Mouse (Mus musculus) liver, embryonic 15.5 days (tissue): ENCODE results near the gene Ddx5. TPM values are rescaled to one million over a fixed set of nuclear protein-coding genes. Genes with fewer than 3 reads are reported as not detected.

ENCODE experiments used
- ATAC-seq: fragments of 200-750 bp; cut with Nextera tagmentation; 2 replicates; pipeline ENCODE4 v1.8.0; 2017; ENCODE audit warnings: moderate number of reproducible peaks, mild to moderate bottlenecking, moderate library complexity; ENCODE audit not compliant: insufficient read depth
- H3K27ac ChIP-seq: fragments of 300-500 bp; sonication (generic); replicated peaks from 2 replicates; pipeline ENCODE4 v1.5.1; 2015; ENCODE audit warnings: mild to moderate bottlenecking, inconsistent platforms
- H3K27me3 ChIP-seq: fragments of 300-500 bp; sonication (generic); 2 replicates; pipeline ENCODE4 v1.6.1; 2015; ENCODE audit warnings: mild to moderate bottlenecking, inconsistent platforms
- H3K36me3 ChIP-seq: fragments of 300-500 bp; sonication (generic); replicated peaks from 2 replicates; pipeline ENCODE4 v1.6.1; 2015; ENCODE audit warnings: moderate library complexity, mild to moderate bottlenecking, inconsistent platforms
- H3K4me1 ChIP-seq: fragments of 300-500 bp; sonication (generic); replicated peaks from 2 replicates; pipeline ENCODE4 v1.6.1; 2015; ENCODE audit warnings: inconsistent platforms
- H3K4me2 ChIP-seq: fragments of 300-500 bp; sonication (generic); 2 replicates; pipeline ENCODE4 v1.6.1; 2015; ENCODE audit warnings: moderate library complexity, mild to moderate bottlenecking, inconsistent platforms
- H3K4me3 ChIP-seq: fragments of 300-500 bp; sonication (generic); replicated peaks from 2 replicates; pipeline ENCODE4 v1.5.1; 2015; ENCODE audit warnings: mild to moderate bottlenecking, inconsistent platforms
- H3K9ac ChIP-seq: fragments of 300-500 bp; sonication (generic); 2 replicates; pipeline ENCODE4 v1.6.1; 2015; ENCODE audit warnings: moderate library complexity, mild to moderate bottlenecking, inconsistent platforms
- H3K9me3 ChIP-seq: fragments of 300-500 bp; sonication (generic); replicated peaks from 2 replicates; pipeline ENCODE4 v1.6.1; 2016; ENCODE audit warnings: inconsistent platforms
- WGBS: fragments of 180-500 bp; shearing (Covaris S2); methylation state at CpG from one replicate; pipeline ENCODE4 v1.1.7; 2015; ENCODE audit warnings: mixed read lengths; ENCODE audit not compliant: insufficient replicate concordance; 5-methylcytosine and 5-hydroxymethylcytosine counted together
- polyA plus RNA-seq: library from polyadenylated mRNA; unstranded; fragments of >200 nt; fragmentation: Nextera tagmentation; extraction: Ambion mirVana; gene quantifications from 2 replicates; pipeline ENCODE4 v1.2.1, GENCODE M21; 2015

Gene Ddx5
- polyA plus RNA-seq = 114 and 115 TPM in 2 replicates

- peaks cover 57% of the 10 kb centered on the region for H3K36me3 ChIP-seq
- peak within 1 kb of the TSS; percentile 96 for H3K4me3 ChIP-seq
- peak within 1 kb of the TSS; percentile 68 for H3K4me2 ChIP-seq
- H3K9ac ChIP-seq = peak within 1 kb of the TSS; percentile 99
- WGBS = under 1% methylated on average over 58 of the region's 58 CpGs
- H3K27ac ChIP-seq = peak within 1 kb of the TSS; percentile 99
- no peaks in the 10 kb centered on the region for H3K27me3 ChIP-seq
- H3K4me1 ChIP-seq = peaks cover 21% of the 10 kb centered on the region
- peak; percentile 86 for ATAC-seq
- no peaks in the 10 kb centered on the region for H3K9me3 ChIP-seq
Measured at GRCm38 (mm10) chr11:106788775-106789459, at the start of gene Ddx5, which contains the start of gene Cep95. TSS of gene Ddx5 (minus strand) at chr11:106789185. TSS of gene Cep95 (plus strand) at chr11:106789252.

GRCm38 (mm10) chr11:106828079-106828478, 39.1 kb upstream of the Ddx5 start:
- no peak for ATAC-seq
- Histone ChIP-seq H3K9ac (no peak overlapping the region), H3K9me3 (no peaks in the 10 kb centered on the region), H3K27ac (no peak overlapping the region), H3K4me2 (no peak overlapping the region), H3K27me3 (no peaks in the 10 kb centered on the region), H3K4me3 (no peak overlapping the region), H3K4me1 (no peaks in the 10 kb centered on the region), H3K36me3 (peaks cover 33% of the 10 kb centered on the region)
- 82% methylated on average over 7 of the region's 7 CpGs for WGBS

DNA sequence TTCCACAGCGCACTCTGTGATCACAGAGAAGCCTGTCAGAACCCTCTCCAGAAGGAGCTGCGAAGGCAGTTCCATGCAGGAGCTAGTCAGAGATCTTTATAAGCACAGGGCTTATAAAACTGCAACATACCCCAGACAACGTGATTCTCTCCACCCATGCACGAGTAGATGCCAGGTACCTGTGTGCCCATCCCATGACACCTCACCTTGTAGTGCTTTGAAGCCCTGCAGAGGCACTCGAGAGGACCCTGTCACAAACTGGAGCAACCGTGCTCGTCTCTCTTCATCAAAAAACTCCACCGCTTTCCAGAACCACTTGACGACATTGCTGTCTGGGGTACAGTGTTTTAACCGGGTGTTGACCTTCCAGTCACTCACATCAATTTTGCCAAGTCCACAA, 35.4 kb upstream of the Ddx5 start:
- no peak for ATAC-seq
- WGBS = 83% methylated on average over 10 of the region's 10 CpGs
- Histone ChIP-seq H3K4me1 (0 out of 2 replicates have a peak, but pooled peaks cover 2% of the 10 kb centered on the region), H3K27me3 (no peaks in the 10 kb centered on the region), H3K27ac (no peak overlapping the region), H3K36me3 (peaks cover 43% of the 10 kb centered on the region), H3K9ac (no peak overlapping the region), H3K9me3 (no peaks in the 10 kb centered on the region), H3K4me2 (no peak overlapping the region), H3K4me3 (no peak overlapping the region)

- H3K4me1 ChIP-seq = 0 out of 2 replicates have a peak, but pooled peaks cover 2% of the 10 kb centered on the region
- H3K9ac ChIP-seq = no peak overlapping the region
- no peak overlapping the region for H3K4me3 ChIP-seq
- H3K4me2 ChIP-seq = no peak overlapping the region
- H3K27me3 ChIP-seq = no peaks in the 10 kb centered on the region
- WGBS = 82% methylated on average over 8 of the region's 8 CpGs
- no peaks in the 10 kb centered on the region for H3K9me3 ChIP-seq
- no peak for ATAC-seq
- H3K27ac ChIP-seq = no peak overlapping the region
- peaks cover 50% of the 10 kb centered on the region for H3K36me3 ChIP-seq
Measured at GRCm38 (mm10) chr11:106823741-106824140, 34.8 kb upstream of the Ddx5 start.

DNA sequence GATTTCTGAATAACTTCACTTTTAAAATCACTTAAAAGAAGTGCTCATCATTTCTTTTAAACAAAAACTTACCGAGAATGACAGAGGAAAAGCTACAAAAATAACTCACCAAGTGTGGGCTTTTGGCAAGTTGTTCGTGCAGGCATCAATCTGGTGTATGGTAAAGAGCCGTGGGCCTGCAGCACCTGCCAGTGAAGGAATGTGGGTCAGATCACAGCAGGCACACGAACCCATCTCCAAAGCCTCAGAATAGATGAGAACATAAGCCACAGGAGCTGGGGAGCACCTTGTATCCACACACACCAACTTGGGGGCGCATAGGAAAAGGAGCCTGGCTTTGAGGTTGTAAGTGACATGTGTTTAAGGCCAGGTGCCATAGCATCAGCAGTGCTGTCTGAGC, 33.9 kb upstream of the Ddx5 start:
- no peak overlapping the region for H3K4me3 ChIP-seq
- peaks cover 2% of the 10 kb centered on the region; the same call in 1 of the 2 replicates for H3K4me1 ChIP-seq
- no peak overlapping the region for H3K27ac ChIP-seq
- H3K9me3 ChIP-seq = no peaks in the 10 kb centered on the region
- ATAC-seq = no peak
- H3K4me2 ChIP-seq = no peak overlapping the region
- H3K27me3 ChIP-seq = no peaks in the 10 kb centered on the region
- 82% methylated on average over 5 of the region's 5 CpGs for WGBS
- peaks cover 53% of the 10 kb centered on the region for H3K36me3 ChIP-seq
- no peak overlapping the region for H3K9ac ChIP-seq

- ATAC-seq = no peak
- H3K4me3 ChIP-seq = no peak overlapping the region
- H3K27me3 ChIP-seq = no peaks in the 10 kb centered on the region
- no peaks in the 10 kb centered on the region for H3K9me3 ChIP-seq
- H3K4me1 ChIP-seq = peaks cover 2% of the 10 kb centered on the region; the same call in 1 of the 2 replicates
- H3K4me2 ChIP-seq = no peak overlapping the region
- no peak overlapping the region for H3K27ac ChIP-seq
- peaks cover 53% of the 10 kb centered on the region for H3K36me3 ChIP-seq
- 81% methylated on average over 8 of the region's 8 CpGs for WGBS
- H3K9ac ChIP-seq = no peak overlapping the region
Measured at GRCm38 (mm10) chr11:106822491-106822890, 33.5 kb upstream of the Ddx5 start.

DNA sequence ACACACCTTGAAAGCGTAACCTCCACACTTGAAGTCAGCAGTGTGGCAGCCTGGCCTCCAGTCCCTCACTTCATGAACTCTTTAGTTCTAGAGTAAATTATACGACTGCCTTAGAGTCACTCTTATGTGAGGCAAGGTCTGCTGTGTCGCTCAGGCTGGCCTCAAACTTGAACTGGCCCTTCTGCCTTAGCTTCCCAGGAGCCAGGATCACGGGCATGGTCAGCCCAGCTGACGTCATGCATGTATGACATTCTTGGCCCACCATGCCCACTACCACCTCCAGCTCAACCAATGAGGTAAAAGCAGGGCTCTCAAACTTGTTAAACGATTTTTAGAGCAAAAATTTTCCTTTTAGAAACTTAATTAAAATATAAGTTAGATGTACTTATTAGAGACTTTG, 32.4 kb upstream of the Ddx5 start:
- no peak for ATAC-seq
- Histone ChIP-seq H3K4me1 (peaks cover 2% of the 10 kb centered on the region; the same call in 1 of the 2 replicates), H3K9ac (no peak overlapping the region), H3K4me2 (no peak overlapping the region), H3K27ac (no peak overlapping the region), H3K4me3 (no peak overlapping the region), H3K27me3 (no peaks in the 10 kb centered on the region), H3K9me3 (no peaks in the 10 kb centered on the region), H3K36me3 (peaks cover 61% of the 10 kb centered on the region)
- 83% methylated on average over 6 of the region's 6 CpGs for WGBS

DNA sequence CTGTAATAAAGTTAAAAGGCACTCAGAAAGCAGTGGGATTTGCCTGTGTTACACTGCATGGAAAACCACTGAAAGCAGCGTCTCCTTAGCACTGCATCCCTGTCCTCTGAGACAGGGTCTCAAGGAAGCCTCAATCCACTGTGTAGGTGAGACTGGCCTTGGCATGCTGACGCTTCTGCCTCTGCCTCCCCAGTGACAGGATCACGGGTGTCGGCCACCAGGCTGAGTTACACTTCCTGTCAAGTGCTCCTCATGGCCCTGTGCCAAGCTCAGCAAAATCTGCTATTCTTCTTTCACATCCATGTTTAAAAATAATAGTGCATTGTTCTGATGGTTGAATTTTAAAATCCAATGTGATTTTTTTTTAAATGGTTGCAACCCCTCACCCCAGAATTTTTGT, 32.0 kb upstream of the Ddx5 start:
- no peaks in the 10 kb centered on the region for H3K9me3 ChIP-seq
- H3K36me3 ChIP-seq = peaks cover 65% of the 10 kb centered on the region
- H3K4me2 ChIP-seq = no peak overlapping the region
- no peak overlapping the region for H3K9ac ChIP-seq
- ATAC-seq = no peak
- H3K4me1 ChIP-seq = peaks cover 2% of the 10 kb centered on the region; the same call in 1 of the 2 replicates
- H3K27ac ChIP-seq = no peak overlapping the region
- H3K27me3 ChIP-seq = no peaks in the 10 kb centered on the region
- no peak overlapping the region for H3K4me3 ChIP-seq
- 51% methylated on average over 4 of the region's 4 CpGs for WGBS

- Histone ChIP-seq H3K36me3 (peaks cover 72% of the 10 kb centered on the region), H3K4me3 (no peak overlapping the region), H3K27ac (no peak overlapping the region), H3K27me3 (no peaks in the 10 kb centered on the region), H3K9ac (no peak overlapping the region), H3K4me2 (no peak overlapping the region), H3K9me3 (no peaks in the 10 kb centered on the region), H3K4me1 (peaks cover 2% of the 10 kb centered on the region; the same call in 1 of the 2 replicates)
- no peak for ATAC-seq
- 75% methylated on average over 6 of the region's 6 CpGs for WGBS
Measured at GRCm38 (mm10) chr11:106820252-106820651, 31.3 kb upstream of the Ddx5 start.

GRCm38 (mm10) chr11:106819595-106819994, 30.6 kb upstream of the Ddx5 start:
- no peak for ATAC-seq
- Histone ChIP-seq H3K36me3 (peaks cover 79% of the 10 kb centered on the region), H3K4me3 (no peak overlapping the region), H3K4me2 (no peak overlapping the region), H3K4me1 (peaks cover 5% of the 10 kb centered on the region; the same call in 1 of the 2 replicates), H3K9me3 (no peaks in the 10 kb centered on the region), H3K27ac (no peak overlapping the region), H3K9ac (no peak overlapping the region), H3K27me3 (no peaks in the 10 kb centered on the region)
- WGBS = 68% methylated on average over 9 of the region's 9 CpGs

DNA sequence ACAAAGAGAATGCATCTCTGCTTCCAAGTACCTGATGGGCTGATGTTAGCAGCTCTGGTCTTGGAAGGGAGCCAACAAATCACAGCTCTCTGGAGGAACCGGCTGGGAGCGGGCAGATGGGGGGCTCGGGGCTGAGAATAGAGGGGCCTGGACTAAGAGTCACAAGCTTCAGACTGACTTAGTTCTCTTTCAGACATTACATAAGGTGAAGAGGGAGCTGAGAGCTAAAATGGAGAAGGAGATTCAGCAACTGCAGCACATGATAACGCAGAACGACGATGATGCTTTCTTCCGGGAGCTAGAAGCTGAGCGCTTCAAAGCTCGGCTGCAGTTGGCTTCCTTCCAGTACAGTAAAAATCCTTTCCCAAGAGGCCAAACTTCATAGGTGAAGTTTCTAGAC, 29.4 kb upstream of the Ddx5 start:
- no peak overlapping the region for H3K27ac ChIP-seq

More for the DNA sequence above, 29.4 kb upstream of the Ddx5 start:
- WGBS = 81% methylated on average over 9 of the region's 9 CpGs
- no peak for ATAC-seq
- no peaks in the 10 kb centered on the region for H3K27me3 ChIP-seq
- no peak overlapping the region for H3K4me2 ChIP-seq
- H3K9ac ChIP-seq = no peak overlapping the region
- no peaks in the 10 kb centered on the region for H3K9me3 ChIP-seq
- peaks cover 88% of the 10 kb centered on the region for H3K36me3 ChIP-seq
- peaks cover 5% of the 10 kb centered on the region; the same call in 1 of the 2 replicates for H3K4me1 ChIP-seq
- H3K4me3 ChIP-seq = no peak overlapping the region
